Mouse (Mus musculus) brain, adult 2 months (tissue): ENCODE measurements at regions not wholly inside any gene's neighbourhood (a gene's known extent, or its start where the extent isn't known, plus 50 kb on each side); places are given as distances from the start of the nearest gene placed in this dataset.
A peak's percentile ranks its signal among the peaks of the same experiment; 100 is the strongest.

Experiments used
- DNase-seq: peaks from one replicate; pipeline ENCODE4 v3.0.0; 2011; ENCODE audit warnings: low read depth, low spot score

DNA sequence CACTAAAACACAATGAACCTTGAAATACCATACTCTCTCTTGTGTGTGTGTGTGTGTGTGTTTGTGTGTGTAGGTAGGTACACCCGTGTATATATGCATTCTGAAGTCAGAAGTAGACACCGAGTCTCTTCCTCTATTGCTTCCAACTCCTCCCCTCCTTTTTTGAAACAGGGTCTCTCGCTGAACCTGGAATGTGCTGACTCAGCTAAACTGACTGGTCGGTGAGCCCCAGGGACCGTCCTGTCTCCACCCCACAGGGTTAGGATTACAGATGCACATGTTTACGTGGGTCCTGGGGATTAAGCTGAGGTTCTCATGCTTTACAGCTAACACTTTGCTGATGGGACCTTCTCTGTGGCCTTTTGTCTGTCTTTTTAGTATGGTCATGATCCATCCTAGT is 74.8 kb upstream of the Nfil3 start:
- DNase-seq: no peak

DNA sequence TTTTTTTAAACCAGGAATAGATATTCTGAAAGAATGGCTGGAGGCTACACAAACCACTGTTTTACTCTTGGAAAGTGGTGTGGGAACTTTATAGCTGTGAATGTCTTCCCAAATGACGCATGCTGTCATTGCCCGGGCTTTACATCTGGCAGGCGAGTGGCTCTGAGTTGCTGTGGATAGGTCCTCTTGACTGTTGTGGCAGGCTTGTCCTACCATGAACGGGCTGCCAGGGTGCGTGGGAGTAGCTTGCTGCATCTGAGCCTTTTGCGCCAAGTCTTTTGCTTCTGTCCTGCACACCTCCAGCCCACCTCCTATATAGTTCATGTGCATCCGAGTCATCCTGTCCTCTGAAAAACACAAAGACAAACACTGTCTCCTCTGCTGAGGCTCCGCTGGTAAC is 72.3 kb upstream of the Nfil3 start:
- peak; percentile 20 for DNase-seq

DNA sequence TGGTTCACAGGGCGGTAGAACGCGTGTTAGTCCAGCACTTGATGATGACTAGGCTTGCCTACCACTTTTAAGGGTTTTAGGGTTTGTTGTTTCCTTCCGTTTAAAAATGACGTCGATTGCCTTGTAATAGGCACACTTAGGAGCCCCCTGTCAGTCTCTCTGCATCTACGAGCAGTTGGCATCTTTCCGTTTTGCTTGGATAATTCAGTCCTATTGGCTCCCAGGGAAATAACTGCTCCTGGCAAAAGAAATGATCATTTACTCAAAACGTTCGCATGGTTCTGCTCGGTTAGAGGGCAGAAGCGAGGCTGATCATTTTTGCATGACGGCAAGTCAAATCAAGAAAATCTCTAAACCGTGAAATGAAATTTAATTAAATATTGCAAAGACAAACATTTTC is 71.9 kb upstream of the Nfil3 start:
- no peak for DNase-seq

DNA sequence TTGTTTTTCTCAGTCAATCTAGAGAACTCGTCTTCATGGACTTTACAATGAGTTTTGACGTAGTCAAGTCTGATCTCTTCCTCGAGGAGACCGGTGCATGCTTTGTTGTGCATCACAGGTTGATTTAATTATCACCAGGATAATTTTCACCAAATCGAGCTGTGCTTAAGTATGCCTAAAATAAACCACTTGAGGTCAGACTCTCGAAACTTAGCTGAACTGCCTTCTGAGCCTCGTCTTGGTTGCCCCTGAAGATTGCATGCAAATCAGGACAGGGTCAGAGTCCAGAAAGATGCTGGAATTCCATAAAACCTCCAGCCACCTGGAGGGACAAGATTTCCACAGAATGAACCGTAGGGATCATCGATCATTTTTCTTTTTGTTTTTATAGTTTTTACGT is 71.3 kb upstream of the Nfil3 start:
- no peak for DNase-seq

DNA sequence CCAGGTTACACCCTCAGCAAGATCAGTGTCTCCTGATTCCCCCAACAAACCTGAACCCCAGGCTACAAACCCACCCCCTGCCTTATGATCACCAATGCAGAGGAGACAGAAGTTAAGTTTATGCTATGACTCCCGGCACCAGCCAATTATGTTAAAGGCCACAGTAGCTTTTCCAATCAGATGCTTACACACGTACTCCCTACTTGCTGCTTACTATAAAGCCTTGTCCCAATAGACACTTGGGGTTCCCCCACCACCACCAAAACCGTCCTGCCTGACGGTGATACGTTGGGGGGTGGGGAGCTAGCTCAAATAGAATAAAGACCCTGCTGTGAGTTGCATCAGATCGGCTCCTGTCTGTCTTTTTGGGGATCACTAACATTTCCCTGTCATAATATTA is 70.5 kb upstream of the Nfil3 start:
- no peak for DNase-seq

DNA sequence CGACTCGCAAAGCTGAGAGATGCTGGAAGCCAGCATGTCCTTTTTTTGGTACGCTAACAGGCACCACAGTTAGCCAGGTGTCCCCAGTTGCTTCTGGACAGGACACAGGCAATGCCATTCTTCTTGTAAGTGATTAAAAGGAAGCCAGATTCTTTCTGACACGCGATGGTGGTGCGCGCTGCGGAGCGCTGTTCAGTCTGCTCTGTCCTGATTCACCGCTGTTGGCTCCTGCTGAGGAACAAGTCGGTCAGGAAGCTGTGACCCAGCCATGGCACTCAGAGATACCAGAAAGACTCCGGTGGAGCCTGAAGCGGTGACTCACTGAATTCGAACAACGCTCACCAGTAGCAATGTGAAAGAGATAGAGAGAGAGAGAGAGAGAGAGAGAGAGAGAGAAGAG is 68.3 kb upstream of the Nfil3 start:
- DNase-seq: no peak

DNA sequence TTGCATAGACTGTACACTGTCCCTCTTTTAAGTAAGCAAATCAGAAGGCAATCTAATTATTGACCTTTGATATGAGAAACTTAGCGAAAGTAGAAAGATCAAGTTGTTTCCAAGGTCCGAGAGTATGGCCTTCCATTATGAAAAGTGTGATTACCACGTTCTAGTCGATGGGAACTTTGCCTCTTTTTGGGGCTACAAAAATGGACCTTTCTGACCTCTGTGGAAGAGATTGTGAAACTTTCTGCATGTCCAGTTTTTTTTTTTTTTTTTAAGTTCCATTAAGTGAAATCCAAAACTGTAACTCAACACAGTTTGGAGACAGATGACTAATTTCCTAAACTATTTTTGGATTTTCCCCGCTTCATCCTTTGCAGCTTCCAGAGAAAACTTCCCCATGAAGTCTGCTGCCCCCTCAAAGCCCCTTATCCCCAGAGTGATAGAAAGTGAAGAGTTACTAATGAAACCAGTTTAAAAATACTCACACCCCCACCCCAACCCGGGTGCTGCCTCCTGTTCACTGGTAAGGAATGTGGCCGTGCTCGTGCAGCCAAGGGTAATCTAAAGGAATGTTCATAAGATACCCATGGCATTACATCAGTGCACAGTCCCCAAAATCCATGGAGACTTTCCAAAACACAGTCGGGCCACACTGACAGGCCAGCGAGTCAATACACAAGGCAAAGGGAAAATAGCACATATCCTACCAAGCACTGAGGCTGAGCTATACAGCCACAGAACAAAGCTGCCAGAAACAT is 52.5 kb upstream of the Nfil3 start:
- DNase-seq: no peak
